Mouse (Mus musculus) urinary bladder, postnatal 14 days (tissue): Measurements from ENCODE around the gene Cytip.
A peak's percentile ranks its signal among the peaks of the same experiment; 100 is the strongest.

Experiments used
- DNase-seq: peaks from one replicate; pipeline ENCODE4 v3.0.0; 2021; ENCODE audit warnings: low spot score

Gene Cytip

DNA sequence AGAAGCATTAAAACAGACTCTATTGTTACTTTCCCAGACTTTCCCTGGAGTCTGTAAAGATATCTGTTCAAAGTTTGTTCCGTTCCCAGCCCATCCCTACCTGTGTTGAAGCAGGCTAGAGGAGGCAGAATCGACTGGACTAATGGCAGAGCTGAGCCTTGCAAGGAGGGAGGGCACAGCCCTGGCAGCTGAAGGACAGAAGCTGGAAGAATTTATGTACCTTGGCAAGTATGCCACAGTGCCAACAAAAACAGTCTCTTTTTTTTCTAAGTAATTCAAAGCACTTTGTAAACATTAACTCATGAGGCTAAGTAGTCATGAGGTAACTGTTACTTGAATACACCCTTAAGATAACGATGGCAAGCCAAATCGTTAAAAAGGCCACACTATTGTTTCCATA lies at the start of gene Cytip:
TSS of gene Cytip (minus strand) at position 187 of the 400 bp plus-strand sequence.
- DNase-seq, result peak; percentile 7

DNA sequence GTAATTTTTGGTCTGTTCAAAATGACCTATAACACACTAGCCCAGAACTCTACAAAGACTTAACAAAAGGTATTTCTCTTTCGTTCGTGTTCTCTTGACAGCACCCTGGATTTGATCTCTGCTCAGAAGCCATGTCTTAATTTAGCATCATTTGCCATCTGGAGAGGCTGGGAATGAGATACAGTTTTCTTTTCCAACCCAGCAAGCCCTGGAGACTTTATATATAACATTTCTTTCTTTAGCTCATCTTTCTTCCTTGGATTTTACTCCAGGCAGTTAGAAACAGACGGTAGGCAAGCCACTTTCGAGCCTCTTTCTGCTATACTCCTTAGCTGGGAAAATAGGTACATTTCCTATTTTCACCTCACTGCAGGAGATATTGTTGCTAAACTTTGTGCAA lies 45.3 kb upstream of the Cytip start:
- no peak for DNase-seq

DNA sequence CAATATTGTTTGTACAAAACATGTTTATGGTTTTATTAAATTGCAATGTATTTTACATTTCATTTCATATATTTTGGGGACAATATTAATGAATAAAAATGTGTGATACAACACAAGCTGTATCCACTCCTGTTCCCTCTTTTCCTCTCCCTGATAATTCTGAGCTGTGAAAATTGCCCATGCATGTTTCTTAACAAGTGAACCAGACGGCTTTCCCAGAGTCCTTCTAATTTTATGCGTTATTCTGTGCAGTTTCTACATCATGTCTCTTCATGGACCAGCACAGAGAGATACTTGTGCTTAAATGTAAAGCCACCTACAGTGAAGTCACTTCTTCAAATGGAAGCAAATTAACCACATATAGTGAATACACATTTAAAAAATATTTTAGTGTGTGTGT lies 42.2 kb upstream of the Cytip start:
- DNase-seq, result no peak

DNA sequence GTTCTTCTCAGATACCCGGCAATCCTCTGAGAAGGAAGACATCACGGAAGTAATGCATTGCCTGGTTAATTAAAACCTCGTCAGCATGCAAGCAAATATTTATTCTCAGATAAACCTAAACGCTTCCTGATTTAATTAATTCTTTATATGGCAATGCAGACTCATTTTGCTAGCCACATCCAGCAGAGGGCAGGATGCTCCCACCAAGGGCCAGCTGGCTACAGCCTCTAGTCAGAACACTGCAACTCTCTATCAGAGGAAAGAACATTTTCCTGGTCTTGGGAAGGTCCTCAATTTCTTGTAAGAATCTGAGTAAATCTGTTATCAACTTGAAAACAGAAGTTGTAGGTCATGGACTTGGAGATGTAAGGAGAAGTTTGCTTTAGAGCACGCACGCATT lies 4.1 kb upstream of the Cytip start:
- peak; percentile 68 for DNase-seq

DNA sequence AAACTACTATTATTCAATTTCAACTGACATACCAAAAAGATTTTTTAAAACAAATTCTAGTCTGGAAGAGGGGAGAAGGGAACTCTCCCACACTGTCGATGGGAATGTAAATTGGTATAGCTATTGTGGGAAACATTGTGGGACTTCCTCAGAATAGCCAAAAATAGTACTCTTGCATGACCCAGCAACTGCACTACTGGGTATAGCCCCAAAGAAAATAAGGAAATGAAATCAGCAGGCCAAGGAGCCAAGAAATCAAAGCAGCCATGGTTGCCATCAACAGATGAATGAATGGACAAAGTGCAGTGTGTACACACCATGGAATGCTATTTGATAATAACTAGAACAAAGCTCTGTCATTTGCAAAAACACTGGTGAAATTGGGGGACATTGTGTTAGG lies 1.5 kb upstream of the Cytip start:
- no peak for DNase-seq

DNA sequence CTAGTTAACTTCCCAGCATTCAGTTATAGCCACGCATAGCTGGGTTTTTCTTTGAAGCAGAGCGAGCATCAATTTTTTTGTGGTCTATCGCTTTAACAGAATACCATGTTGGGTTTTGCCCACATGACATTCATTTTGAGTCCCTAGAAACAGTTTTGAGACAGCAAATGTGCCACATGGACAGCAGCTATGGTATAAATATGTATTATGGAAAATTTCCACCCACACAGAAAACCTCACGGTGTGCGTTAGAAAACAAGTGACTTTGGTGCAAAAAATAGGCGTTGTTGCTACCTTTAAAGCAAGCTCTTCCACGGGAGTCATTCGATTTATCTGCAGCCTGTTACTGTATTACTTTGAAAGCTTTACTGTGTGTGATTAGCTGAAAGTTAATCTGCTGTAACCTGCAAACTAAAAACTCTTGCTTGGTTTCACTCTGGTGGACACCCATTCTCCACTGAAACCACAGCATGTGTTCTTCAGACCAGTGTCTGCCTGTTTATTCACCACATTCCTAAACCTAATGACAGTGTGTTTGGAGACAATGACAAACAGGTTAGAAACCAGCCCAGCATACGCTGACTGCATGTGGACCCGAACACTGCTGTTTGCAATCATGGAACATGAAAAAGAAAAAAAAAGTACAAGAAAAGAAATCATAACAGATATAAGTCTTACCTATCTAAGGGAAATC lies 763 bp downstream of the Cytip start:
- no peak for DNase-seq

DNA sequence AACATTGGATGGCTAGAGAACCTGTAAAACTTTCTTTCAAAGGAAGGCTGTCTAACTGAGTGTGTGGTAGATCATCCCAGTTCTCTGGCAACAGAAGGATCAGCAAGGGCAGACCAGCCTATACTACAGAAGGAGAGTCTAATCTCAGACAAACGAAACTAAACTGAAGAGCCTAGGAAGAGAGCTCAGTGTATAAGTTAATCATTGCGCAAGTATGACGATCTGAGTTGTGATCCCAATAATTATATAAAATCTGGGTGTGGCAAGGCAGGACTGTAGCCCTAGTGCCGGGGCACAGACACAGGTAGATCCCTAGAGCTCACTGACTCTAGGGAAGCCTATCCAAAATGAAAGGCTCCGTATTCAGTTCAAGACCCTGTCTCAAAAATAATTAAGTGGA lies 3.2 kb downstream of the Cytip start:
- no peak for DNase-seq

DNA sequence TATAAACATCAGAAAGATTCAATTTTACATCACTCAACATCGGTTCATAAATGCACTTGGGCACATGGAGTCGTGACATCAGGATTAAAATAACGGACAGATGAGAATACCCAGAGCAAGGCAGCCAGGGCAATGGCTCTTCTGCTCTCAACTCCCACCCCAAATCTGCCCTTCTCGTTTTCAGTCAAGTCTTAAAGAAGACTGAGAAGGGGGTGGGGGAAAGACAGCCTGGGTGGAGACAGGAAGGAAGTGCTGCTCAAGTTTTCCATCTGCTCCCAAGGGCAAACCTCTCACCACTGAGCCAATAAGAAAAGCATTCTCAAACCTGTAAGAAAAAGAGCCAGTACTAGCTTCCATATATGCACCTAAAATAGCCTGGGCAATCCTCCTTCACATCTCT lies 5.8 kb downstream of the Cytip start:
- no peak for DNase-seq

DNA sequence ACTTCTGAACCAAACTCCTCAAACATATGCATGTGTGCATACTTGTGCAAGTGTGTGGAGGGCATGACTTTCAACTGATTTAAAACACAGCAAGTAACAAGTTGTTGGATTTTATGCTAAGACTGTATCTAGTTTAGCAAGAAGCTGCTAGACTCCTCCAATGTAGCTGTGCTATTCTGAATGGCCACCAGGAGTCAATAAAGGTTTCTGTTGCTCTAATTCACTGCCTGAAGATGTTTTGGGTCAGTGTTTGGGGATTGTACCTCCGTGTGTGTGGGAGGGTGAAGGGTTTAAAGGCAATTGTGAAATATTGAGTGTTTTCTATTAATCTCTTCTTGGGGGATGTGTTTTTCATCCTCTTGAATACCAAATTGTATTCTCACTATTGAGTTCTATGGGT lies 6.4 kb downstream of the Cytip start:
- DNase-seq, result no peak

DNA sequence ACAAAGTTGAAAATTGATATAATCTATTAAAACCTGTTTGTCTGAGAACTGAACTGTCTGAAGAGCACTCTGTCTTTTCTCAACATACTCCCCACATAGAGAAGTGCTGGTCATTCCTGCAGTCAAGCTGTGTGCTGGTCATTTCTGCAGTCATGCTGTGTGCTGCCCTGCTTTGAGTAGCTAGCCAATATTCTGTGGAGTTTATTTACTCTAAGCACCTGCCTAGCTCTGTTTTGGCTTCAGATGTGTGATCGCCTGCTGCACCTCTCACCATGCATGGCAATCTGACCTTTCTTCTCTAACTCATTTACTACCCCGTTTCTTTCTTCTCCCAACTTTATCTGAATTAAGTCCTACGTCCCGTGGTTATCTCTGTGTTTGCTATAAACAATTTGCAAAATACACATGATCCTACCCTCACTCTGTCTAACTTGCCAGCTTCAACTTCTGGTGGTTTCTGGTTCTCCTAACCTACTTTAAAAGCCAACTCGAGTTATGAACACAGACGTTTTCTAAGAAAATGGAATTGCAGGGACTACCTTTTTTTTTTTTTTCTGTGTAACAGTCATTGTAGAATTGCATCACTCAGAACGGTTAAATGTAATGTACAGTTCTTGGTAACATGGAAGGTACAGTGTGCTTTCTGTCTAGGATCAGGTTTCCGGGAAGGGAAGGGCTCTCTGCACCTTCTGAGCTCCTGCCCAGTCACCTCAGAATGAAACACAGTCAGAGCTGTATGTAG lies 7.9 kb downstream of the Cytip start:
- no peak for DNase-seq

DNA sequence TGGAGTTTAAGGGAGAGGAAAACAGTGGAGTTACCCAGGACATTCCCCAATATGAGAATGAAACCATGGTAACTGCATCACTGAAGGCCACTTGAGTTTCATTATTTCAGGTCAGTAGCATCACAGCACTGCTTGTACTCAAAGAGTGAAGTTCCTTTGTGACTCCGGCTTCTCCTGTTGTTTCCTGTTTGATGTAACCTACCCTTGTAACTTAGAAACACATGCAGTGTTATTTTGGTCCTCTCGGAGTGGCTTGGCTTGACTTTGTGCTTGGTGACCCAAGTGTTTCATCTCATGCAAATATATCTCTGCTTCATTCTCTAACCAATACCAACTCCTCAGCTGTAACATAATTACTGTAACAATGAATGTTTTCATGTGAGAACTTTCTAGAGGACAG lies 11.1 kb downstream of the Cytip start:
- DNase-seq, result no peak

DNA sequence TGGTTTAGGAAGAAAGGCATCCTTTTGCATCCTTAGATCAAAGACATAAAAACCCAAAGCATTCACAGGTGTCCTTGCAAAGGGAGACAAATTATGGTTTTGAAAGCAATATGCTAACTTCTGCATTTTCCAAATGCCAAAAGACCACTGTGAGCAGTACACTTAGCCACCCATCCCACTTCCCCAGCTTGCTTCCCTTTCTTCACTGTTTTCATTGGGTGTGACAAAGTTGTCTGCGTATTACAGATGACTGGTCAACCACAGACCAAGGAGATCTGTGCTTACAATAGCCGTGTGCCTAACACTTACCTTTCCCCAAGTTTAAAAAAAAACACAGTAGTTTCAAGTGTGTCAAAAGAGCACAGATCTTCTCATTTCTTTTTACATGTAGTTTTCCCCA lies 11.7 kb downstream of the Cytip start:
- DNase-seq, result no peak

DNA sequence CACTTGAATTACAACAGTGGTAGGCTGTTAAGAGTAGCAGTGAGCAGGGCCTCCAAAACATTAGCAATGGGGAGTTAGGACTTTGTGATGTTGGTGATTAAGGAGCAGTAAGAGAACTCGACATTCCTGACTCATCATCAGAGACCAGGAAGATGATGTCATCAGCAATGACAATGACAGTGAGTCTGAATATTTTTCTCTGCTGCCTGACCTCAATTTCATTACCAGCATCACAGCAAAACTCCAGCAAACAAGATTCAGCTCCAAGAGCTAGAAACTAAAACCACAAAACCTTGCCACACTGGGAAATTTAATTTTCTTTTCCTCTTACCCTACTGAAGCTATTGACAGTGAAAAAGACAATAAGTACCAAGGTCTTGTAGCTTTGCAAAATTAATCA lies 14.6 kb downstream of the Cytip start:
- no peak for DNase-seq

DNA sequence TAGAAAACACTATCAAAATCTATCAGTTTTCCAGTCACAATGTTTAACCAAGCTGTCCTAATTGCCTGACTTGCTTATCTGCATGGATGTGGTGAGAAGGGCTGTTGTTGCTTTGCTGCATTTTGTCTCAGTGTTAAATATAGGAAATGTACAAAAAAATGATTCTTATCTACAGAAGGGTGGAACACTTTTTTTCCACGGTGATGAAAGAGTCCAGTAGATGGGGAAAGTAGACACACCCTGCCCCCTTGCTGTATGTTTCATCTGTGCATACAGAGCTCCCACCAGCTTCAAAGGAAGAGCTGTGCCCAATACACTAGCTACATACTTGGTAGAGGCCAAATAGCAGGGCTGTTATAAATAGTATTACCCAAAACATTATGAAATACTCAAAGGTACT lies 16.3 kb downstream of the Cytip start:
- no peak for DNase-seq

DNA sequence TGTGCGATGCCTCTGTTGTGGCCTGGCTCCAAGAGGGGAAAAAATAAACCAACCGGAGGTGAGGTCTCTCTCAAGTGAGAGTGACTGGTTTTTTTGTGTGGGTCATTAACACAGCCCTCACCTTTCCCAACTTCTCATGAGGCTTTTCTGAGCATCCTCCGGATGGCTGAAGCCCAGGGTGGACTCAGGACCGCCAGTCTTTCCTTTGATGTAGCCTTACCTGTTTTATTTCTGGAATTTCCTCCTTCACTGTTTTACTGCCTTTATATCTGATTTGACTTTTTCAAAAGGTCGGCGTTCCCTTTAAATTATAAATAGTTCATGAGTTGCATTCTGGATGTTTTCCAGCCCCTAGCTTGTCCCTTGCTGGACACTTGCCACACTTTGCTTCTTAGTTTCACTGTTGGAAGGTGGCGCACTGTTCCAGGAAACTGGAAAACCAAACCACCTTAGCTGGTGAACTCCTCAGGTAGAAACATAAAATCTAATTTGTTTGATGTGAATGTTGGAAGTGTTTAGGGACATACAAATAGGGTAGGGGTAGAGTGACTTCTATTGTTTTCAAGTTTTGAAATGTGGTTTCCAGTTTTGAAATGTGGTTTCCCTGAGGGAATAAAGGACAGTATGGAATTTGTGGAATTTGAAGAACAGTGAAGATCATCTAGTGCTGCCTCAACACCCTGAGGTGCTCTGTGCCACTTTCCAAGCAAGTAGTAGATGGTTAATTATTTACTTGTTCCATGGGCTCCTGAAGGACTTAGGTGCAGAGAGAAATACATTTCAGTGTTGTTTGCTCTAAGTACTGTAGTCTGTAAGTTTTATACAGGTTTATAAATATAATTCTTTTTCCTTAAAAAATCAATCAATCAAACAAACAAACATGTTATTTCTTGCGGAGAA lies 19.7 kb downstream of the Cytip start:
- peak; percentile 41 for DNase-seq

DNA sequence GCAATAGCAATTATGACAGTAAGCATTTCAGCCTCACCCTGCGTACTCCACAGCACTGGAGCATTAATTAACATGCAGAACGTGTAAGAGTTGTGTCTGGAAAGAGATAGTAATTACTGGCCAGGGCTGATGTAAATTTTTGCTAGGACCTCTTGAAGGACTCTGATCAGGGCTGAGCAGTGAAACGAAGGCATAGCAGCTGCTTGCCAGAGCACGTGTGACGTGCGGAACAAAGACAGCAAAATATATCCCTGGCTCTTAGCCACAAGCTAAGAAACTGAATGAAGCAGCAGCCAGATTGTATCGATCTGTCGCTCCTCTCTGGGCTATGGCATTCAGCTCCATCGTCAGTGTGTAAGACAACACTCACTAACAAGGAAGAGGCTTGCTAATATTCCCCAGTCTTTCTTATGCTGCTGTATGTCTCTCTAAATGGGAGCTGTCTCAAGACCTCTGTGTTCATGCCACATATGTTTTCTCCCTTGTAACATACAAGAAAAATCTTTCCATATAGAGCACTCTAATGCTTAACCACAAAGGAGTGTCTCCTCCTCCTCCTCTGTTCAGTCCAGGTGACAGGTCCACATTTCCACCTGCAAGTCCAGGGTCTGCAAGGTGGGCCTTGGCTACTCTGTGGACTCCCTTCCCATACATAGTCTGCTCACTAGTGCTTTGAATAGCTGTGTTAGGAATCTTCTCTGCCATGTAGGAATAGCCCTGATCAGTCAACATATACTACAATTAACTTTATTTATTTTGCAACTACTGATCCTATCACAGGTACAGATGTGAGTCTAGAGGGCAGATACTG lies 20.7 kb downstream of the Cytip start:
- no peak for DNase-seq

DNA sequence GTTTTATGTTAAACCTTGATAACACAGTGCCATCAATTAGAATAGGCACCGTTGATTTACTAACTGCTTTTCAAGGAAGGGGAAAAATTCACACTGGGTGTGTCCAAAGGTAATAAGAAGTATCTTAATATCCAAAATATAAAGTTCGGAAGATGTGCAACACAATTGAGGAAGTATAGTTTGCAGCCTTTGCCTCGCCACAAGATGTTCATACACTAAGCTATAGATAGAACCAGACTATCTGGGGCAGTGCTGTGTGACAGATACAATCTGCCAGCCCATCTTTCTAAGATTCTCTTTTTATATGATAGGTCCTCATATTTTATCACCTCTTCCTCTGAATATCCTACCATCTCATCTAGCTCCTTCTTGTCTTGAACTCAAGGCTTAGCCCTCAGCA lies 22.4 kb downstream of the Cytip start:
- no peak for DNase-seq

DNA sequence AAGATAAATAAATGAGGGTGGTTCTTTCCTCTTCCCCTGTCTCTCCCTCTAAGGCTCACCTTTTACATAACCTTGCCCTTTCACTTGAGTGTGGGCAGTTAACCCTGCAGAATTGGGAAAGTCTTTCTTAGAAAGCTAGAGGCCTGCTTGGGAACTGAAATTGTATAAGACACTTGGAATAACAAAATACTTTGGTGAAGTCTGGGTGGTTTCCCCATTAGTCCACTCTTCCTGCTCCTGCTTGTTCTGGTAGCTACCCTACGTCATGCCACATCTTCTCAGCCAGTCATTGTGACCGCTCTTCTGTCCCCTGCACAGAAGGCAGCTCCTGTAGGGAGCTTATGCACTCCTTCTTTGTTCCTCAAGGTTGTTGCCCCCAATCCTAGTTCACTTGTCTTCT lies 26.2 kb downstream of the Cytip start:
- no peak for DNase-seq

DNA sequence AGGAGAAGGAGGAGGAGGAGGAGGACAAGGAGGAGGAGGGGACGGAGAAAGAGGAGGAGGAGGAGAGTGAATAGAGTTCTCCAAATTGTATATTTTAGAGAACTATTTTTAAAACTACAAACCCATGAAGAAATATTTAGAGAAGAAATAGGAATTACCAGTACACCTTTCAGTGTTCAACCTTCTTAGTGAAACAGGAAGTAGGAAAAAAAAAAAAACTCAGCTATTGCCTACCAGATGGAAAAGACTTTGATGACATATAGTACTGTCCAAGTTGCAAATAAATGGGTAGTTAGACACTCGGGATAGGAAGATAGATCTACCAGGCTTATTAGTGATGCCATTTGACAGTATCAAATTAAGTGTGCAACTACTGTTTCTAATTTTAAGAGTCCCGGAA lies 27.7 kb downstream of the Cytip start:
- DNase-seq, result no peak

DNA sequence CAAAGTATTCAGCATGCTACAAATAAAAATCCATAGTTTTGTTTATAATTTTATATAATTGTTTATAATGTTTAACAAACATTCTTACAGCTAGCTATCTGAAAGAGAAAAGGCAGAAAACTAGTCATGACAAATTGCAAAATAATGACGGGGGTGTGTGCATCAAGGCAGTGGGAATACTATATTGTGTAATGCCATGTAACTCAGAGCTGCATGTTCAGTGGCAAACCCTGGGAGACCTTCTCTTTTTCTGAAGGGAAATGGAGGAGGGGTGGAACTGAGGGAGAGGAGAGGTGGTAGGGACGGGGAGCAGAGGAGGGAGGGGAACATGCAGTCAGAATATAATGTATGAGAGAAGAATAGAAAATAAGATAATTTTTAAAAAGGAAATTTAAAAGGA lies 28.6 kb downstream of the Cytip start:
- no peak for DNase-seq

DNA sequence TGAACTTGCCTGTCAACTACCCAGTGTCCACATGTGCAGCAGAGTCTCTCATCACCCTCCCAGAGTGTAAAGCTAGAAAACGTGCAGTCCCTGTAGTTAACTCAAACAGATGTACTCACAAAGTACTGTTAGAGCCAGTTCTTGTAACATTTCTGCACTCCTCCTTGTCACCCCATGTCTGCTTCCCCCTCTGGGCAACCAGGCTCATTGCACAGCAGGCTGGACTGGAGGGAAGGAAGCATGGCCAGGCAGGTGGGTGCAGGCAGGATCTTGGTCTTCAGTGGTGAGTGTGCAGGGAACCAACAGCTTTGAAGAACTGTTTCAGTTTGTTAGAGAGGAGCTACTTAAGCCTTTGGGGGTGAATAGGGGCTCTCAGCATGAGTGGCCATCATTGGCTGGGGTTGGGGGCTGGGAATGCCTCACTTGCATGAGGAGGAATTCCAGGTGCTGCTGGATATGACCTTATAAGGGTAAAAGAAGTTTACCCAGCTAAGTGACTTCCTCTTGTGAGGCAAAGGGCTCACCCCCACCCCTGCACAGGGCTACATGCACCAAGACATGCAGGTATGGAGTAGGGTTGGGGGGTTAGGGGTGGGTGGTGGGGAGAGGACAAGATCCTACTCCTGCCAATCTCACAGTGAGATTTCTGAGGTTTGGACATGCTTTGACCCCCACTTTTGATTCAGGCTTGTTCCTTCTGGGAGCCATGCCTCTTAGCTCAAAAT lies 31.7 kb downstream of the Cytip start:
- DNase-seq, result no peak
